Mouse (Mus musculus): Measurements from ENCODE around the gene Pex11g.

Pex11g gene

DNA sequence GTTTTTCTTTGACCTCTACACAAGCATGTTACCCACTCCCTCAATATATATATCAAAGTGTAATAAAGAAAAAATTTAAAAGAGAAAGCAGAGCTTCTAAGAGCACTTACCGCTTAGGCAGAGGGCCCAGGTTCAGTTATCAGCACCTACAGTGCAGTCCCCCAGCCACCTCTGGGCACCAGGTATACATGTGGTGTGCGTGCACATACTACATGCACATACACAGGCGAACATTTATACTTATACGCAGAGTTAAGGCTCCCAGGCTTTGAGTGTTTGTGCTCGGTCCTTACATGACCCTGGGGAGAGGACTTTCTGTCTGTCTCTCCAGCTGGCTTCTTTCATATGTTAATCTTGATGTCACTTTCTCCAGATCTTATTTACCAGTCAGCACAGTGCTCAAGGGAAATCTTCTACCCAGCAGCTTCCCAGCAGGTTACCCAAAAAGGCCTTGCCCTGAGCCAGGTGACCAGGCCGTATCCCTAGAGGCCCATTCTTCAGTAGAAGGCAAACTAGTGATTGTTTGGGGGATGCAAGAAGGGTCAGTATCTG lies 52.8 kb downstream of the Pex11g start:
- DNase-seq: no peak

DNA sequence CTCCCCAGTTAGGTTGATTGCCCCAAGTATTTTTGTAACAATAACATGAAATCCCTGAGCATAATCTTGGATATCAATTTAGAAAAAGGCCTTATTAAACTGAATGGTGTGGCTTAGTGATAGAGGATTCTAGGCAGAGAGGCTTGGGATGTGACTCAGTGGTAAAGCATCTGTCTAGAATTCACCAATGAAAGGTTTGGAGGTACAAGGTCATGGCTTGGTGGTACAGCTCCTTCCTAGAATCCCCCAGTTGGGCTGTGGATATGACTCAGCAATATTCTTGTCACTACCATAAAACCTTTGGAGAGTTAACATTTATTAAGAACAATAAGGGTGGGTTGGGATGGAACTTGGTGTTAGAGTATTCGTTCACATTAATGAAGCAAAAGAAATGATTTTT lies 54.7 kb downstream of the Pex11g start:
- no peak for DNase-seq

DNA sequence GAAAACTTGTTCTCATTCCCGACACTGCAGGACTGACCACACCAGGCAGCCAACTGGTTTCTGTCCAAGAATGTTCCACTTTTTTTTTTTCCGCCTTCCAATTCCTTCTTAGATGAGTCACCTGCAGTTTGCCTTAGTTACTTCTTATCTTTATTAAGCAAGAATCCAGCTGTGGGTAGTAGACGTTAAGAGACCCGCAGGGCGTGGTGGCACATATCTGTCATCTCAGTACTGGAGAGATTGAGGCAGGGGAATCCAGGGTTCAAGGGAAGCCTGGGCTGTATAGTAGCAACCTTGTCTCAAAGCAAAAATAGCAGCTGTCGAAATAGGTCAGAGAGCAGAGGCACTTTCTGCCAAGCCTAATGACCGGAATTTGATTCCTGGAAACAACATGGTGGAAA lies 55.6 kb downstream of the Pex11g start:
- DNase-seq: peak; percentile 41

DNA sequence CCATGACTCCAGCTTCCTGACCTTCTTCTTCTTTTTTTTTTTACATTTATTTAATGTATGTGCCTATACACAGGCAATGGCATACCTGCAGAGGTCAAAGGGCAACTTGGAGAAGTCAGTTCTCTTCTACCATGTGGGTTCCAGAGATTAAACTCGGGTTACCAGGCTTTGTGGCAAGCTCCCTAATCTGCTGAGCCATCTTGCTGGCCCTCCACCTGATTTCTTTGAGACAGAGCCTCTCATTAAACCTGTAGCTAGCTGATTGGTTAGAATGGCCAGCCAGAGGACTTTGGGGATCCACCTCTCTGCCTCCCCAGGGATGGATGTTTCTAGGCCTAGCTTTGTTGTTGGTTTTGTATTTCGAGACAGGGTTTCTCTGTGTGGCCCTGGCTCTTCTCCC lies 56.4 kb downstream of the Pex11g start:
- DNase-seq: no peak

DNA sequence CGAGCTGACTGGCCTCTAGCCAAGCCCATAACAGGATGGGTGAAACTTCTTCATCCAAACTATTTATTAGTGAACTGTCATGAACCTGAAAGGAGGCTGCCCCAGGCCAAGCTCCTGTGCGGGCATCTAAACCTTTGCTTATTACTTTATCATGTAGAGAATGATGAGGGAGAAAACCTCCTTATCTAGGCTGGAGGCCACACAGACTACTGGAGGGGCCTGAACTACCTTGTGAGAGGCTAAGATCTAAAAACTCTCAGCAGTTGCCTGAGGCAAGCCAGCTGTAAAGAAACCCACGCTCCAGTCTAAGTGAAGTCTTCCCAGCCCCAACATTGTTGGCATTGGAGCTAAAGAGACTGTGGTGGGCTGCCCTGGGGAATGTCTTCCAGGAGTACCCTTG lies 60.1 kb downstream of the Pex11g start:
- no peak for DNase-seq
